Mouse (Mus musculus): ENCODE results near the gene Tmem210.
A peak's percentile ranks its signal among the peaks of the same experiment; 100 is the strongest.
"Not testable (repeated sequence)": the region's sequence is repeated elsewhere in the genome, so short reads cannot be mapped to it uniquely, and the experiment has no call there.

Gene Tmem210

DNA sequence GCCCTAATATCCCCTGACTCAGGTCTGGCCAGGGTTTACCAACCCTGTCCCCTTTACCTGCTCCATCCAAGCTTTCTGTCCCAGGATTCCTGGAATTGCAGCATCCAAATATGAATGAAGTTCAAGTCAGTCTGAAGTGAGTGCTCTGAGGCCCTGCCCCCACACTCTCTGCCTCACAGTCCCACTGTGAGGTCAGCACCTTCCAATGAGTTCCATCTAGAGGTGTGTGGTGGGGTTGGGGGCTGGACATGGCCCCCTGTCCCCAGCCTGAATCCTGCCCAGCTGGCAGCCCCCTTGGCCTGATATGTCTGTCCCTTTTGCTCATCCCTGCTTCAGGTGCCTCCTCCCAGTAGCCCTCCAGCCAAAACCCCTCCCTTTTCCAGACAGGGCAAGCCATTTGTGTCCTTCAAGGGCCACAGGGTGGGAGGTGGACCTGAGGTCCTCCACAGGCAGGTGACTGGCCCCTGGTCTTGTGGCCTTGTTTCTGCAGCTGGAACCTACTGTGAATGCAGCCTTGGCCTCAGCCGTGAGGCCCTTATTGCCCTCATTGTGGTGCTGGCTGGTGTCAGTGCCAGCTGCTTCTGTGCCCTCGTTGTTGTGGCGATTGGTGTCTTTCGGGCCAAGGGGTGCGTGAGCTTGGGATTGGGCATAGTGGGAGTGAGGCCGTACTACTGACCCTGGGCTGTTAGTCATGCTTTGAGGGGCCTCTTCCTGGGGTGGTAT lies at the start of gene Tmem210:
TSS of gene Tmem210 (plus strand) at position 219 of the 723 bp plus-strand sequence.
- DNase-seq (ENCODE audit: low spot score in 2 of 2): no peak

DNA sequence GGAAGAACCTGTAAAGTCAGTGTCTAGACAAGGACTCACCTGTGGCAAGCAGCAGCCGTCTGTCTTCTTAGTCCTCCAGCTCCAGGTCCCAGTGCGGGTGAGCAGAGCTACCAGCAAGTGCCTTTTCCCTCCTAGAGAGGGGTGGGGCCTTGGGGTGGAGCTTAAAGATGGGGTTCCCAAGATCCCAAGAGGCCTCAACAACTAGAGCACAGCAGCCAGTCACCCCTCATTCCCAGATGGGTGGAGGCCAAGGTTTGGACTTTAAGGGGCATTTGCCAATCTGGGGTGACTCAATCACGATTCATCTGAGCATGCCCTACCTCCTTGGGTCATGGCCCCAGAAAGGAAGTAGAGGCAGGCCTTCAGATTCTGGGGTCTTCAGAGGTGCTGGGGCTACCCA lies 48.2 kb upstream of the Tmem210 start:
- no peak for DNase-seq (ENCODE audit: low spot score in 2 of 2)

DNA sequence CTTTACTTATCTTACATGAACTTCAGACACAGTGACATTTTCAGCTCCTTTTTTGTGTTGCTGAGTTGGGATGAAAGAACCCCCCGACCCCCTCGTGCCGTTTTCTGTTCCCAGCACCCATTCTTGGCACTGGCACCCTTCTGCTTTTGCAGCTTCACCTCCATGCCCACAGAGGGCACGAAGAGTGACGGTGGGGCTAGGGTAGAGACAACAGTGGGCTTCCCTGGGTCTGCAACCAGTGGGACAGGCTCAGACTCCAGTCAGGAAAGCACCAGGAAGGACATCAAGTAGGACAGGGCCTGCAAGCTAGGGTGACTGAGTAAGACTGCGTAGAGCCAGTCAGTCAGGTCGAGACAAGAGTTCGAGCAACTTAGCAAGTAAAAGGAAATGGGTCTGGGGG lies 47.6 kb upstream of the Tmem210 start:
- DNase-seq (ENCODE audit: low spot score in 2 of 2): no peak

DNA sequence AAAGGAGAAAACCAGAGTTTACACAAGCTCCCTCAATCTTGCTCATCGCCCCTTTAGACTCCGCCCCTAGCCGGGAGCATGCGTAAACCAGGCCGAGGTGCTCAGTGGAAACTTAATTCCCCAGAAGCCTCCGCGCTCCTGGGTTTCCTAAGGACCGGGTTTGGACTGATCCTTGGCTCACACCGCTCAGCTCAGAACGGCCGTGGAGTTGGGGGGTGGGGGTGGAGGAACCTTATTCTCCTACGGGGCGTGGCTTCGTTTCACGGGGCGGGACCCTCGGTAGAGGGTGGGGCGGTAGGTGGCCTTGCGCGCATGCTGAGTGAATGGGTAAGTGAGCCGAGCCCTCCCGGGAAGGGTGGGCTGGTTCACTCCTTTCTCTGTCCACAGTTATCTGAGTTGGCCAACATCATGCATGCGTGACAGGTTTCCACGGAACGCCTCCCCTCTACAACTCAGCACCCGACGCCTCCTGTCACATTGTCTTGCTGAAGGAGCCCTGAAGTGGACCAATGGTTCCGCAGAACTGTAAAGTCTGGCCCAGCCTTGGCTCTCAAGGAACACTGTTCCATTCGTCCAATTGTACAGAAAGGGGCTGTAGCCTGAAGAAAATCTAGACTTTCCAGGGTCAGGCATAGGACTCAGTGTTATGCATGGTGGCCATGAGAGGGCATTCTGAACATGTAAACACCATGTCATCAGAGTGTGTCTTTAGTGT lies 47.1 kb upstream of the Tmem210 start:
- DNase-seq (ENCODE audit: low spot score in 2 of 2): peak in 1 of 2 experiments; percentile 33

DNA sequence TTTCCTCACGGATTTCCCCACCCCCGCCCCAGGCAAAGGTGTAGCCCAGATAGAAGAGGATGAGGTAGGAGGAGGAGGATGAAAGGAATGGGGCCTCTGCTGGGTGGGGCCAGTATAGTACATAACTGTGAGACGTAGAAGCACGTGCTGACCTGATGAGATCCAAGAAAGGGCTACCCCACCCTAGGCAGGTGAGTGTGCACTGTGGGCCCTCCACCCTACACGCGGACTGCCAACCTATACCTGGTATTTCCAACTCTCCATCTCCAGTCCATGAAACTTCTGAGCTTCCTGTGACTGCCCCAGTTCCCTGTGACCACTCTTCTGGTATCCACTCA lies 46.5 kb upstream of the Tmem210 start:
- DNase-seq (ENCODE audit: low spot score in 2 of 2): no peak

DNA sequence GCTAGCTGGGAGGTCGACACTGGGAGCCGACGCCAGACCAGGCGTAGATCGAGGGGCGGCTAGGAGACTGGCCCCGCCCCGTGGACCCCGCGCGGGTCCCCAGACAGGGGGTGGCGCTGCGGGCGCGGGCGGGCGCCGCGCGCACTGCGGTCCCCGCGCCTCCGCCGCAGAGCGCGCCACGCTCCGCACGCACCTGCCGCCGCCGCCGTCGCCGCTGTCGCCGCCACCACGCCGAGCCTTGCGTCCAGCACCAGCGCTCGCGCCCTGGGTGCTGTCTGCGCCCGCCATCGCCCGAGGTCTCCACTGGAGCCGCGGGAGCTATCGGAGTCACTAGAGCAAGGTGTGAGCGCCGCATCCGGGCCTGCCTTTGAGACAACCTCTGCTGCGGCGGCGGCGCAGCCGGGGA lies 45.8 kb upstream of the Tmem210 start, which contains the start of the genes Rnf208 and Cysrt1:
TSS of gene Rnf208 (plus strand) at position 155 of the 406 bp plus-strand sequence.
TSS of gene Cysrt1 (minus strand) at position 352 of the 406 bp plus-strand sequence.
- DNase-seq (ENCODE audit: low spot score in 2 of 2): no peak

DNA sequence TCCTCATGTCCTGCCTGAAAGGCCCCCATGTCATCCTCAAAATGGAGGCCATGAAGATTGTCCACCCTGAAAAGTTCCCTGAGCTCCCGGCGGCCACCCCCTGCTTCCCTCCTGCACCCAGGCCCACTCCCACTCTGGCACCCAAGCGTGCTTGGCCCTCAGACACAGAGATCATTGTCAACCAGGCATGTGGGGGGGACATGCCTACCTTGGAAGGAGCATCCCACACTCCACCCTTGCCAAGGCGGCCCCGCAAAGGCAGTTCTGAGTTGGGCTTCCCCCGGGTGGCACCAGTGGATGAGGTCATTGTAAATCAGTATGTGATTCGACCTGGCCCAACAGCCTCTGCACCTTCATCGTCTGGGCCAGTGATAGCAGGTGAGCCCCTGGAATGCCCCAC lies 44.6 kb upstream of the Tmem210 start:
- DNase-seq (ENCODE audit: low spot score in 2 of 2): no peak

DNA sequence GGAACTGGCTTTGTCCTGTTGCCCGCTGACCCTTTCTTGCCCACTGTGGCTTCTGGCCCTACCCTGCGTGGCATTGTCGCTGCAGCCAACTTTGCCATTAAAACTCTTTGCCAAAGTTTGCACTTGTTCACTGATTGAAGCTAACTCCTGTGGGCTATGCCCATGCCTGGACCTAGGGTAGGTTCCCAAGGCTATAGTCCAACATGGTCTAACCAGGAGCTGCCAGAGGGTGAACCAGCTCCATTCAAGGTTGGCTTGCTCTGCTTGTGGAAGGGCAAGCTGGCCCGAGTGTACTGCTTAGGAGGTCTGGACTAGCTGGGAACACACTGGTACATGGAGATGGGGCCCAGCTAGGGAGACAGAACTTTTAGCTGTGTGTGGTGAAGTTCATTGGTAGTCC lies 43.8 kb upstream of the Tmem210 start:
- no peak for DNase-seq (ENCODE audit: low spot score in 2 of 2)

DNA sequence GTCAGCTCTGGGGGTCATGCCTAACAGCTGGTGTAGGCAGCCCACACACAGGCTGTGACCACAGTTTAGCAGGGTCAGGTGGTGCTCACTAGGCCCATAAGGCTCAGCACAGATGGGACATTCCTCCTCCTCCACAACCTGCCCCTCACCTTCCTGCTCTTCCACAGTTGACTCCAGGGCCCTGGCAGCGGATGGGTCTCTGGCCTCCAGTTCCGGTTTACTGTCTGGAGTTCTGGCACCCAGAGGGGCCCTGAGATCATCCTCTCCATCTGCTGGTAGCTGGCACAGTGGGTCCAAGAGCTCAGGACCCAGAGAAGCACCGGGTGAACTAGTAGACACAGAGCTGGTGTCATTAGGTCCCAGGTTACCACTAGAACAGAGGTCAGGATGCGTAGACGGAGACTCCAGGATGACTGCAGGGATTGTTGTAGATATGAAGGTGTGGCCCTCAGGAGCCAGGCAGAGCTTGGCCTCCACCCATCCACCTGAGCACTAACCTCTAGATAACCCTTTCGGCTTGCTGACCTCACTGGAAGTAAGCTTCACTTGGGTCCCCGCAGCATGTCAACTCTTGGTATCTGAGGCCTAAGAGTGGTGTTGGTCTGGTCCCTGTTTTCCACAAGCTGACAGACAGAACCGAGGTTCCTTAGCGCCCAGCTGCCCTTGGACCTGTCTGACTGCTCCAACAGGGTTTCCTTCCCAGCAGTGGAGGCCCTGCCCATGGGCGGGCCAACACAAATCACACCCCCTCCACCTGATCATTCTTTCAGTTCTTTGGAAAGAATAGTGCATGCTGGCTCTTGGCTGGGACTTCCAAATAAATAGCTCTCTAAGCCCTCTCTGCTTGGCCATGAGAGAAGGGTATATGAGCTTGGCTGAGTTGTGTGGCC lies 41.5 kb upstream of the Tmem210 start, which contains the start of gene AL732309.1:
TSS of gene AL732309.1 (minus strand) at position 681 of the 890 bp plus-strand sequence.
- no peak for DNase-seq (ENCODE audit: low spot score in 2 of 2)

DNA sequence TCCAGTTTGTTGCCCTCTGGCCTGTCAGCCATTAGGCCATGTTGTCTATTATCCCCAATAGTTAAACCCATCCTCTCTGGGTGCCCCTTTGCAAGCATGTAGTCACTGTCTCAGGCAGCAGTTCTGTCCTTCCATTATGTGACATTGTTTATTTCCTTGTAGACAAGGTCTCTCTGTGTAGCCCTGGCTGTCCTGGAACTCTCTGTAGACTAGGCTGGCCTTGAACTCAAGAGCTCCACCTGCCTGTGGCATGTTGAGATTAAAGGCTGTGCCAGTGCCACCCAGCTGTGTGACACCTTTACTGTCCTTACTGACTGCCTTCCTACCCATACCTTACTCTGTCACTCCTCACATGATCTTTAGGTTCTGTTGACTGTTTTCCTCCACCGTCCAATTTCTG lies 35.6 kb upstream of the Tmem210 start:
- no peak for DNase-seq (ENCODE audit: low spot score in 2 of 2)

DNA sequence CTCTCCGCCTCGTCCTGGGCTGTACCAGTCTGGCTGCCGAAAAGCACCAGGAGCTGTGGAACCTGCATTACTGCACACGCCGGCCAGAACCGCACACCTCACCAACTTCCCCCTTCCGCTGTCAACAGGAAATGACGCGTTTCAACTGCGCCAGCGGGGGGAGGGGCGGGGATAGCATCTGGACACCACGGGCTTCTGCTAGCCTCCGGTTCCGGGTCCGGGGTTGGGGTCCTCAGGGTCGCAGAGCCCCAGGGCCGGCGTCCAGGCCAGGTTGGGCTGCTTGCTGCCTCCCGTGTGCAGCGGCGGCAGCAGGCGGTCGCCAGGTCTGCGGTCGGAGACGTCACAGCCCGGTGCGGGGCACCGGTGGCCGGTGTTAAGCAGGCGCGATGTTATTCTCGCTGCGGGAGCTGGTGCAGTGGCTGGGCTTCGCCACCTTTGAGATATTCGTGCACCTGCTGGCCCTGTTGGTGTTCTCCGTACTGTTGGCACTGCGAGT lies 32.6 kb upstream of the Tmem210 start, which contains the start of gene Tmem203:
TSS of gene Tmem203 (plus strand) at position 156 of the 496 bp plus-strand sequence.
- peak; percentile 73 to 82 for DNase-seq (ENCODE audit: low spot score in 2 of 2)

DNA sequence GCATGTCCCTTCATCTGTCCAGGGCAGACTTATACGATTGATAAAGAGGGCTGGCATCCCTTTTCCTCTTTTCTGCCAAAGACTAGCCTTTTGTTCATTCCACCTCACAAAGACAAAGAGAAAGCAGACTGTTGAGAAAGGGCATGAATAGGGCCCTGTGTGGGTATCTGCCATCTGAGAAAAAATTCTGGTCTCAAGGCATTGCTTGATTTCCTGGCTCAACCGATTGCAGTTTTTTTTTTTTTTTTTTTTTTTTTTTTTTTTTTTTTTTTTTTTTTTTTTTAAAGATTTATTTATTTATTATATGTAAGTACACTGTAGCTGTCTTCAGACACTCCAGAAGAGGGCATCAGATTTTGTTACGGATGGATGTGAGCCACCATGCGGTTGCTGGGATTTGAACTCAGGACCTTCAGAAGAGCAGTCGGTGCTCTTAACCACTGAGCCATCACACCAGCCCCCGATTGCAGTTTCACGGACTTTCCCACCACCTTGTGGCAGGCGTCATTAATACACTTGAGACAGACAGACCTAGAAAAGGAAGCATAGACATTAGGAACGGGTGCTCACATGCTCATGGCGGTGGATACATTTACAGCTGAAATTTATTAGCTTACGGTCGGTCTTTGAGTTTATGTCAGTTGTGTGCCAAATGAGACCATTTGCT lies 31.4 kb upstream of the Tmem210 start:
- peak in 1 of 2 experiments; percentile 61 for DNase-seq (ENCODE audit: low spot score in 2 of 2)

DNA sequence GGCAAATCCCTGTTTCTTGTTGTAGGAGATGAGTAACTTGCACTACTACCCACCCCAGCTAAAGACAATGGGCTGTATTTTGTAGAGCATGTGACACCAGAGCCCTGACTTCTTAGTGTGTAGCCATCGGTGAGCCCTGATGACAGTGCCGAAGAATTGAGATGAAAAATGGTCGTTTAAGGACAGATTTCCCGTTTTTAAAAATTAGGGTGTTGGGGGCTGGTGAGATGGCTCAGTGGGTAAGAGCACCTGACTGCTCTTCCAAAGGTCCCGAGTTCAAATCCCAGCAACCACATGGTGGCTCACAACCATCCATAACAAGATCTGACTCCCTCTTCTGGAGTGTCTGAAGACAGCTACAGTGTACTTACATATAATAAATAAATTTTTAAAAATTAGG lies 30.7 kb upstream of the Tmem210 start:
- not testable (repeated sequence) for DNase-seq (ENCODE audit: low spot score in 2 of 2)

DNA sequence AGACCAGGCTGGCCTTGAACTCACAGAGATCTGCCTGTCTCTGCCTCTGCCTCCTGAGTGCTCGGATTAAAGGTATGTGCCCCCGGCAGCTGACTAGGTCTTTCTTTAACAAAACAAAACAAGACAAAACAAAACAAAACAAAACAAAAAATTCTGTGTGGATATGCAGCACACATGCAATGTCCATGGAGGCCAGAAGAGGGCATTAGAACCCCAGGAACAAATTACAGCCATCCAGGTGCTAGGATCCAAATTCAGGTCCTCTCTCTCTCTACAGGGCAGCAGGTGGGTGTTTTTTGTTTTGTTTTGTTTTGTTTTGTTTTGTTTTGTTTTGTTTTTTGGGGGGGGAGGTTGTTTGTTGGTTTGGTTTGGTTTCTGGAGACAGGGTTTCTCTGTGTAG lies 29.1 kb upstream of the Tmem210 start:
- DNase-seq (ENCODE audit: low spot score in 2 of 2): no peak

DNA sequence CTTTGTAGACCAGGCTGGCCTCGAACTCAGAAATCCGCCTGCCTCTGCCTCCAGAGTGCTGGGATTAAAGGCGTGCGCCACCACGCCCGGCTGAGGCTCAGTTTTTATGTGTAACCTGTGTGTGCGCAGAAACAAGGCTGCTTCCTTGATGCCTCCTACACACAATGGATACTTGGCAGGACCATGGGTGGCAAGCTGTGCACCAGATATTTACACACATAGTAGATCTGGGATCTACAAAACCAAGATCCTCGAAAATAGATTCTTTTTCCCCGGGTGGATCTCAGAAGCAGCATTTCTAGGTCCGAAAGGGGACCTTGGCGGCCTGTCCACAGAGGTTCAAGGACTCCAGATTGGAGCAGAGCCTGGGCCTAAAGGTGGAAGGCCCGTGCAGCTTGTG lies 26.1 kb upstream of the Tmem210 start:
- no peak for DNase-seq (ENCODE audit: low spot score in 2 of 2)

DNA sequence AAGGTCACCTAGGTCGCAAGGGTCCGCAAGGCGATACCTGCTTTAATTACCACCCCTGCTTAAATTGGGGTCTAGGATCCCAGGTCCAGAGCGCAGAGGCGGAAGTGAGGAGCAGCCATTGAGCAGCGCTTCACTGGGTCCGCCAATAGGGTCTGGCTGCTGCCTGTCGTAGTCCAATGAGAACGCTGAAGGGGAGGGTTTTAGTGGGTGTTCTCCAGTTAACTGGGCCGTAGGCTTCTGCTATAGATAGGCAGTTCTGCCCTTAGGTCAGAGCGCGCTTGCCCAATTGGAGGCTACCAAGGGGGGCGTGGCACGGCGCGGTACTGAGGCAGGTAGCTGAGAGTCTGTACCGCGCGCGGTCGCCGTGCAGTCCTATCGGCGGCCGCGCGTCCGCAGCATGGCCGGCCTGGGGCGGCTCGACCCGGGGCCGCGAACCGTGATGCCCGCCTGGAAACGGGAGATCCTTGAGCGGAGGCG lies 25.6 kb upstream of the Tmem210 start, which contains the start of gene Tprn:
TSS of gene Tprn (plus strand) at position 328 of the 477 bp plus-strand sequence.
- peak; percentile 91 to 93 for DNase-seq (ENCODE audit: low spot score in 2 of 2)

DNA sequence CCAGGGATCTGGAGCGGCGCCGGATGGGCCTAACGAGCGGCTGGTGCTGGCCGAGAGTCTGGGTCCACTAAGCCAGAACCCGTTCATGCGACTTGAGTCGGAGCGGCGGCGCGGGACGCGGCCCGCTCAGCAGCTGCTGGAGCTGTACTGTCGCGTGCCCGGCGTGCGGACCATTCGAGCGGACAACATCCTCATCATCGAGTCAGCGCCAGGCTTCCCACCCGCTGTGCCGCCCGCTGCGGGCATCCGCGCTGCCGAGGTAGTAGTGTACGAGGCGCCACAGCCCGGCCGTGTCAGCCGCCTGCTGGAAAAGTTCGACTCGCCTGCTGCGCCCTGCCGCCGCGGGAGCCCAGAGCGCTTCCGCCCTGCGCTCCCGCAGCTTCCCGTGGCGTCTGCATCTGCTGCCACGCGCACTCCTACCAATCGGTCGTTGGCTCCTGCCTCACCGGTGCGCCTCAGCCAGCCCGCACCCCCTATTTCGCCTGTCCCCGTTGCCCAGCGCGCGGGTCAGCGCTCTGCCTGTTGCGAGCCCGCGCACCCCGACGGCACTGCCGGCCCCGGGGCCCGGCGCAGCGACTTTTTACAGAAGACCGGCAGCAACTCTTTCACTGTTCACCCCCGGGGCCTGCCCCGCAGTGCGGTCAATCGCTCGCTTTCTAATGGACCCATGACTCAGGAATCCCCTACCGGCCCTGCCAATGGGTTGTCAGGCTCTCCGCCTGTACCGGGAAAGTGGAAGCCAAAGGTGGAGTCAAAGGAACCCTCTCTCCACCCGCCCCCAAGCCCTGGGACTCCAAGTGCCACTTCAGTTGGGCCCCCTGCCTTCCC lies 24.9 kb upstream of the Tmem210 start:
- peak in 1 of 2 experiments; percentile 33 for DNase-seq (ENCODE audit: low spot score in 2 of 2)

DNA sequence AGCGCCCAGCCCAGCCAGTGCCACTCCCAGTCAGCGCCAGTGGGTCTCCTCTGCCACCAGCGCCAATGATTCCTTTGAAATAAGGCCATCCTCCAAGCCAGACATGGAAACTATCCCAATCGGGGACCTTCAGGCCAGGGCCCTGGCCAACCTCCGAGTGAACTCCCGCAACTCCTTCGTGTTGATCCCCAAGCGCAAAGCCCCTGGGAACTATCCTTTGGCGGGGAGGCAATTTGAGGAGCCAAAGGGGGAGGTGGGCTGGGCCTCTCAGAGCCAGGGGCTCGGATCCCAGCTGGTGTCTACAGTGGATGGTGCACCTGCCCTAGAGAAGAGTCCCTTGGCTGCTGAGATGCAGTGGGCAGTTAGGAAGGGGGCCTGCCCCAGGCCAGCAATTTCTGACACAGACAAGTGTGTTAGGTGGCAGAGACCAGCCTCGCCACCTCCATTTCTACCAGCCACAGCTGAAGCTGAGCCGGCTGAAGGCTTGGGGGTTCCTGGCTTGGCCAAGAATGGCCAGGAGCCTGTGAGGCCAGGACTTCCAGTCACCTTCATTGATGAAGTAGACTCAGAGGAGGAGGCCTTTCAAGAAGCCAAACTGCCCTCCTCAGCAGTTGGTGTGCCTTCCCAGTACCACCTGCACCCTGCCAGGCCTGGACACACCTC lies 24.2 kb upstream of the Tmem210 start:
- DNase-seq (ENCODE audit: low spot score in 2 of 2): no peak

DNA sequence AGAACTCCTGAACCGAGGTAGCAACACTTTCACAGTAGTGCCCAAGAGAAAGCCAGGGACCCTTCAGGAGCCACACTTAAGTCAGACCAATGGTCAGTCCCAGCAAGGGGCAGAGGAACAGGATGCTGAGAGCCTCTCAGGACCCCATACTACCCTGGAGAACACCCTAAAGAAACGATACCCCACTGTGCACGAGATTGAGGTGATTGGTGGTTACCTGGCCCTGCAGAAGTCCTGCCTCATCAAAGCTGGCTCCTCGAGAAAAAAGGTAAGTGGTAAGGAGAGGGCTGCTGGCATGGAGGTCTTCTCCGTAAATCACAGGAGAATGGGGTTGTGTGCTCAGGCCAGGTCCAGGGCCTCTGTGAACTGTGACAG lies 23.7 kb upstream of the Tmem210 start:
- DNase-seq (ENCODE audit: low spot score in 2 of 2): no peak

DNA sequence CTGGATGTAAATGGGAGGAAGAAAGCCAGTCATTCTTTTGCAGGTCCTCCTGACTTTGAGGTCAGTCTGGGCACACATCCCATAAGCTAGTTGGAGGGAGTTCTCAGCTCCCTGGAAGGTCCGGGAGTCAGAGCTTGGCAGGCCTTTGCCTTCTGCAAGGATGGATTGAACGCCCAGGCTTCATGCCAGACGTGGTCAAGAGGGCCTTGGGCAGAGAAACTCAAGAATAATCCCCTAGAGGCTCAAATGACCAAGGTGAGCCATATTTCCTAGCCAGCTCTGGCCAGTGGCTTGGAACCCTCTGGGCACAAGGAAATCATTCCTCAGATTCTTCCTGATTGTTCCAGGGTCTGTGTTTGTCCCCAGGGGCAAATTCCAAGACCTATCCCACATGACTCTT lies 23.1 kb upstream of the Tmem210 start:
- DNase-seq (ENCODE audit: low spot score in 2 of 2): no peak
